Mouse (Mus musculus): ENCODE measurements around the gene Gpha2.

DNA sequence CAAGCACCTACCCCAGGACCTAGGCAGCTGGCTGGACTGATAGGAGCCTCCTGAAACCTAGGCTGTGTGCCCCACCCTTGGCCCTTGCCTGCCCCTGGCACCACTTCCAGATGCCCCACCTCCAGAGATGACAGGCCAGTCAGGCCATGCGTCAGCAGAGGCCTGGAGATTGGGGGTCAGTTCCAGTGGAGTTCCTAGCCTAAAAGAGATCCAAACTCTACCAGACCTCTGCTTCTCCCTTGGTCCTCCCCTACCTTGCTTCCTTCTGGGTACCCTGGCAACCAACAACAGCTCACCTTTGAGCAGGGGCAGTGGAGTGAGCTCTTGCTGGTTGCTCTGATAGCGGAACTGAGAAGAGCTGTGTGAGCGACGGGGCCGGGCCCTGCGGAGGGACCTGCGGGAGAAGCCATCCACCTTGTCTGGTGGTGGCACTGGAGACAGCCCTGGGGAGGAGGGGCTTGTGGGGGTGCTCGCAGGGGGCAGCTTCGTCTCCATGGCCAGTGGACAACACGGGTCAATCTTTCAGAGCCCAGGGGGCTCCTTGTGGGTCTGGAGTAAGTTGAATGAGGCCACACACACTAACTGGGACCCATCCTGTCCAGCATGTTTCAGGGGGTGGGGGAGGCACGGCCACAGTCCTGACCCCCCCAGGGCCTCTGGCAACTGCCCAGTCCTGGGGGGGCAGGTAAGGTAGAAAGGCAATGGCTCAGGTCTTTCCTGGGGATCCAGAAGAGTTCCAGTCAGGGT lies 8.3 kb downstream of the Gpha2 start:
- TF ChIP-seq TAL1 (IDR thresholded peaks at IDR 0.05; ENCODE audit: low read length) (no peak; the same call in 2 of the 3 replicates), GATA1 (IDR thresholded peaks at IDR 0.05; ENCODE audit: low read length) (no peak)
